Mouse (Mus musculus): ENCODE measurements around the gene Hfm1. TPM values are rescaled to one million over a fixed set of nuclear protein-coding genes. Genes with fewer than 3 reads are reported as not detected.
A peak's percentile ranks its signal among the peaks of the same experiment; 100 is the strongest.

Gene Hfm1
- polyA plus RNA-seq, 1 experiment from 2014 or later: 0.13 TPM

DNA sequence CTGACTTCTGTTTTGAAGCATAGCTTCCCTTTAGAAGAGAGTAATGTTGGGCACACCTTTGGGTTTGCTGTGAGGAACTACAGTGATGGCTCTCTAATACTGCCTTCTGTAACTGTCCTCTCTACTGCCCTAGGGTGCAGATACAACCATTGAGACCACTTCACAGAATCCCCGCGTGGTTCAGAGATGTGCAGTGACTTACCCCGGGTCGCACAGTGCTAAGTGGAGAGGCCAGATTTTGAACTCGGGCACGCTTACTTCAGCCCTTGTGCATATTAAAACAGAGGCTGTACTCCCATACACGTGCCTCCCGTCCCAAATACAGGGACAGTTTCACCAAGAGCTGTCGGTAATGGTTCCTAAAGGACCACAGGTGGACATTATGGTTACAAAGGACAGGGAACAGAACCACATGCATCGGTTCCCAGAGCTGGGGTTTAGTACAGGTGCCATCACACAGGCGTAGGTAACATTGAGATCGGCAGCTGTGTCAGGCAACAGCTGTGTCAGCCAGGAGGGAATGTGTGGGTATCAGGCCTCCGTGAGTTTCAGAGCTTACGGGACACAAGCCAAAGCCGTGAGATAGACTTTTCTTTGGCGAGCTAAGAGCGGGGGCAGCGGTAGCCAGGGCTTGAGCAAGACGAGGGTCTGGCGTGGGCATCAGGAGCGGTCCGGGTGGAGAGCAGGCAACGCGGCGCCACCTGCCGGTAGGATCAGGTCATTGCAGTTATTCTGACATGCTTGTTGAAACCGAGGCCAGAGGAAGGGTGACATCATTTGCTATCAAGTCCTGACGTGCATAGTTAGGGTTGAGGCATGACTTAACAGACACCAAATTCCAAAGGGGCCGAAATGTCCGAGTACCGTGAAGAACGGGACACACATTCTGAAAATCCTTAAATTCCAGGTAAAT, 124.0 kb downstream of the Hfm1 start:
- Histone ChIP-seq H3K4me1 (replicated peaks; ENCODE audit: control insufficient read depth, insufficient read depth) (no peaks in the 10 kb centered on the region), H3K9ac (ENCODE audit: low read length) (no peak overlapping the region), H3K27ac (replicated peaks) (no peak overlapping the region), H3K4me2 (replicated peaks; ENCODE audit: low read depth) (peak overlapping the region; percentile 58), H3K9me3 (ENCODE audit: control insufficient read depth, low read length) (no peaks in the 10 kb centered on the region), H3K36me3 (ENCODE audit: control insufficient read depth, insufficient read depth, low read length) (no peaks in the 10 kb centered on the region), H3K4me3 (ENCODE audit: low read depth, low read length) (peak overlapping the region; percentile 23; the same call in 1 of the 2 replicates), H3K27me3 (ENCODE audit: control insufficient read depth, insufficient read depth, low read length) (no peaks in the 10 kb centered on the region)
- 7% methylated on average over 32 of the region's 32 CpGs for WGBS
- ATAC-seq (ENCODE audit: low FRiP score, low TSS enrichment): peak; percentile 82
- no peak for TF ChIP-seq EP300 (optimal IDR thresholded peaks at IDR 0.05)
- peak; percentile 96 for TF ChIP-seq CTCF (IDR thresholded peaks at IDR 0.05; ENCODE audit: low read depth)
- DNase-seq (ENCODE audit: low spot score): peak; percentile 86

DNA sequence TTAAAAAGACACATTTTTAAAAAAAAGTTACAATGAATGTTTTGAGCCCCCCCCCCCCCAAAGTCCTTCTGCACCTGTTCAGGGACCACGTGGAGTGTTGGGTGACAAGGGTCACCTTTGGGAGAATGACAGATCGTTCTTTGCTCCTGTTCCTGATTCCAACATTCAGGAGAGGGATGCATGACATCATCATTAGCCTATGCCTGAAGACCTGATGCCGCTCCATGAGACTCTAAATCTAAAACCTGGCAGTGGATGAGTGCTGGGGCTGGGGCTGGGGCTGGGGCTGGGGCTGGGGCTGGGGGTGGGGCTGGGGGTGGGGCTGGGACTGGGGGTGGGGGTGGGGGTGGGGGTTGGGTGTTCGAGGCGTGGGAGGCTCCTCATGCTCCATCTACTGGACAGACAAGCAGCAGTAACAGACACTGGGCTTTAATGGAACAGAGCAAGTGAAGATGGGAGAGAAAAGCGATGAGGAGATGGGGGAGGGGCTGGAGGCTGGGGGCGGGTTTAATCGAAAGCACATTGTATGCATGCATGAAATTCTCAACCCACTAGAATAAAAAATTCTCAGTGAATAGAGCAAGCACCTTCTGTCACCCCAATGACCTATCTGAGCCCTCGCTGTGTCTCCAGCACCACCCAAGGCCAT, 124.8 kb downstream of the Hfm1 start:
- Histone ChIP-seq H3K27ac (replicated peaks) (no peak overlapping the region), H3K27me3 (ENCODE audit: control insufficient read depth, insufficient read depth, low read length) (no peaks in the 10 kb centered on the region), H3K4me1 (replicated peaks; ENCODE audit: control insufficient read depth, insufficient read depth) (no peaks in the 10 kb centered on the region), H3K36me3 (ENCODE audit: control insufficient read depth, insufficient read depth, low read length) (no peaks in the 10 kb centered on the region), H3K4me2 (replicated peaks; ENCODE audit: low read depth) (no peak overlapping the region), H3K9me3 (ENCODE audit: control insufficient read depth, low read length) (no peaks in the 10 kb centered on the region), H3K4me3 (ENCODE audit: low read depth, low read length) (no peak overlapping the region), H3K9ac (ENCODE audit: low read length) (no peak overlapping the region)
- 22% methylated on average over 9 of the region's 9 CpGs for WGBS
- TF ChIP-seq CTCF (IDR thresholded peaks at IDR 0.05; ENCODE audit: low read depth) (no peak), EP300 (optimal IDR thresholded peaks at IDR 0.05) (no peak)
- ATAC-seq (ENCODE audit: low FRiP score, low TSS enrichment): no peak
- DNase-seq (ENCODE audit: low spot score): no peak

DNA sequence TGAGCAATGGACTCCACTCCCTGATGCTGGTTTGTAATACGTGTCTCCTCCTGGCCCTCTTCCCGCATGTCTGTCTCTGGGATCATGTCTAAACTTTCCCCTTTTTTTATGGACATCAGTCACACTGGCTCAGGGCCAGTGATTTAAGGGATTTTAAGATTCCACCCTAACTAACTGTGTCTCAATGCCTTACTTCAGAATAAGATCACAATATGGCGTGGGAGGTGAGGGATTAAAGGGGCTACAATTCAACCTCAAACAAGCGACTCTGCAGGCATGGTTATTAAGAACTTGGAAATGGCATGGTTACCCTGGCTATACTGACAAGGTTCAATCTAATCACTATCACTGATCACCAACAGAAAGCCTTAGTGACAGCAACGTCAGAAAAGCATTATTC, 128.2 kb downstream of the Hfm1 start:
- TF ChIP-seq CTCF (IDR thresholded peaks at IDR 0.05; ENCODE audit: low read depth) (no peak), EP300 (optimal IDR thresholded peaks at IDR 0.05) (no peak)
- no peak overlapping the region for H3K4me3 ChIP-seq (ENCODE audit: low read depth, low read length)
- H3K9ac ChIP-seq (ENCODE audit: low read length): no peak overlapping the region
- H3K9me3 ChIP-seq (ENCODE audit: control insufficient read depth, low read length): no peaks in the 10 kb centered on the region
- no peak for ATAC-seq (ENCODE audit: low FRiP score, low TSS enrichment)
- no peaks in the 10 kb centered on the region for H3K27me3 ChIP-seq (ENCODE audit: control insufficient read depth, insufficient read depth, low read length)
- H3K27ac ChIP-seq (replicated peaks): no peak overlapping the region
- no peaks in the 10 kb centered on the region for H3K36me3 ChIP-seq (ENCODE audit: control insufficient read depth, insufficient read depth, low read length)
- no peak for DNase-seq (ENCODE audit: low spot score)
- WGBS: 62% methylated on average over 5 of the region's 5 CpGs
- H3K4me1 ChIP-seq (replicated peaks; ENCODE audit: control insufficient read depth, insufficient read depth): no peaks in the 10 kb centered on the region
- H3K4me2 ChIP-seq (replicated peaks; ENCODE audit: low read depth): no peak overlapping the region

DNA sequence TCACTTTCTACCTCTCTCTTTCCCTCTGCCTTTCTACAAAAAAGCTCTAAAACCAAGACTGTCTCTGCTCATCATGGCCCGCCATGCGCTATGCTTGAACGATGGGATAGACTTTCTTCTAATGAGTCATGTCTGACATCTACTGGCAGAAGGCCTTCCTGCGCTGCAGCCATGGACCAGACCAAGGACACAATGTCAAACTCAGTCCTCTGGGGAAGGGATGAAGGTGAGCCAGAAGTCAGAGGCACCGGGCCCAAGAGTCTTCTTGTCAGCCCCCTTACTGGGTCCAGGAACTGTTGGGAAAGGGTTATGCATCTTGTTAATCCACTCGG, 134.9 kb downstream of the Hfm1 start:
- Histone ChIP-seq H3K4me3 (ENCODE audit: low read depth, low read length) (no peak overlapping the region), H3K4me2 (replicated peaks; ENCODE audit: low read depth) (no peak overlapping the region), H3K27ac (replicated peaks) (no peak overlapping the region), H3K27me3 (ENCODE audit: control insufficient read depth, insufficient read depth, low read length) (no peaks in the 10 kb centered on the region), H3K9ac (ENCODE audit: low read length) (no peak overlapping the region), H3K4me1 (replicated peaks; ENCODE audit: control insufficient read depth, insufficient read depth) (no peaks in the 10 kb centered on the region), H3K36me3 (ENCODE audit: control insufficient read depth, insufficient read depth, low read length) (no peaks in the 10 kb centered on the region), H3K9me3 (ENCODE audit: control insufficient read depth, low read length) (no peaks in the 10 kb centered on the region)
- TF ChIP-seq CTCF (IDR thresholded peaks at IDR 0.05; ENCODE audit: low read depth): peak; percentile 85
- TF ChIP-seq EP300 (optimal IDR thresholded peaks at IDR 0.05): no peak
- DNase-seq (ENCODE audit: low spot score) (peak; percentile 45), ATAC-seq (ENCODE audit: low FRiP score, low TSS enrichment) (peak; percentile 71; the same call in 1 of the 2 replicates)
- whole genome bisulfite sequencing: 7% methylated on average over 6 of the region's 6 CpGs

DNA sequence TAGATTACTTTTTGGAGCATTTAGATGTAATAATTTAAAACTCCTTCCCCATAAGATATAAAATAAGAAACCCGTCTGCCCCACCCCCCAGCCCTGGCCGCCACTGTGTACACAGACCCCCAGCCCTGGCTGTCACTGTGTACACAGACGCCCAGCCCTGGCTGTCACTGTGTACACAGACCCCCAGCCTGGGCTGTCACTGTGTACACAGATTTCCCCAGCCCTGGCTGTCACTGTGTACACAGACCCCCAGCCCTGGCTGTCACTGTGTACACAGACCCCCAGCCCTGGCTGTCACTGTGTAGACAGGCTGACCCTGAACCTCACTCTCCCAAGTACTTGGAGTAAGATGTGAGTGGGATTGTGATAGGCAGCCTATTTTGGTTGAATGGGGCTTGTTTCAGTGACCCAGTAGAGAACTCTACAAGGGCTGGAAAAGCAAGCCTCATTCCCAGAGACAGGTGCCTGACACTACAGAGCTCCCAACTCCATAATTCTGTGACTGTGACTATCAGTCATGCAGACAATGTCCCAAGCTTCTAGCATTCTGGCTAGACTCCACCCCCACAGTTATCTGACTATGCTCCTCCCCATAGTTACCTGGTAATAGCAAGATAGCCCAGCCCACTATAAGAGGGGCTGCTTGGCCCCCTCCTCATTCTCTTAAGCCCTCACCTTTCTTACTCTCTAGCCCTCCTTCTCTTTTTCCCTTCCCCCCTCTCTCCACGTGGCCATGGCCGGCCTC, 135.5 kb downstream of the Hfm1 start:
- no peak overlapping the region for H3K27ac ChIP-seq (replicated peaks)
- no peaks in the 10 kb centered on the region for H3K36me3 ChIP-seq (ENCODE audit: control insufficient read depth, insufficient read depth, low read length)
- H3K4me2 ChIP-seq (replicated peaks; ENCODE audit: low read depth): no peak overlapping the region
- WGBS: 32% methylated on average over 5 of the region's 5 CpGs
- H3K4me3 ChIP-seq (ENCODE audit: low read depth, low read length): no peak overlapping the region
- ATAC-seq (ENCODE audit: low FRiP score, low TSS enrichment) (no peak), DNase-seq (ENCODE audit: low spot score) (no peak)
- TF ChIP-seq EP300 (optimal IDR thresholded peaks at IDR 0.05) (no peak), CTCF (IDR thresholded peaks at IDR 0.05; ENCODE audit: low read depth) (no peak)
- no peaks in the 10 kb centered on the region for H3K9me3 ChIP-seq (ENCODE audit: control insufficient read depth, low read length)
- no peaks in the 10 kb centered on the region for H3K27me3 ChIP-seq (ENCODE audit: control insufficient read depth, insufficient read depth, low read length)
- H3K9ac ChIP-seq (ENCODE audit: low read length): no peak overlapping the region
- no peaks in the 10 kb centered on the region for H3K4me1 ChIP-seq (replicated peaks; ENCODE audit: control insufficient read depth, insufficient read depth)

Small RNA genes lying within 50 kb of the gene (microRNA-seq; reads per million reads assigned to microRNA genes)
- gene Gm27527: not detected

Other genes starting within 250 kb of the Hfm1 start
- 34.1 and 37.6 TPM in 2 replicates for gene Zfp644, start 229.0 kb downstream of the Hfm1 start, polyA plus RNA-seq (2015; fragmentation: Nextera tagmentation; extraction: Ambion mirVana)
- gene Cdc7, start 38.0 kb upstream of the Hfm1 start, polyA plus RNA-seq (2015; fragmentation: Nextera tagmentation; extraction: Ambion mirVana): 7.4 and 8.0 TPM in 2 replicates

All from stomach, postnatal 0 days (tissue).